Mouse (Mus musculus) lung, postnatal 14 days (tissue): ENCODE data around the gene Immp2l.

ENCODE experiments used
- DNase-seq: peaks from one replicate; pipeline ENCODE4 v3.0.0; 2021

The Immp2l gene

GRCm38 (mm10) chr12:41317431-41317830 is 293.5 kb downstream of the Immp2l start:
- DNase-seq = no peak

DNA sequence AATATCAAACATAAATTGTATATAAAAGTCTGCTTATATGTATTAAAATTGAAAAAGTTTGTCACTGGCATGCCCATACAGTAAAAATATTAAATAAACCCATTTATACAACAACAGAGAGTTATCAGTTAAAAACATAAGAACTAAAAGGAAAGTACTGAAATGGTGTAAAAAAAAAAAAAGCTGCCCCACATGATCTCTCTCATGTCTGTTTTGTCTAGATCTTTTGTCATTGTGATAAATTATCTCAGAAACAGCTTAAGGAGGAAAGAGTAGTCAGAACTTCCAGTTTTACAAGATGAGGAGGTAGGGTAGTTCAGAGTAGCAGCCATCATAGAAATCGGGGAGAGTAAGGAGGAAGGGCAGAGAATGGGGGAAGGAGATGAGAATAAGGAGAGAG is 298.1 kb downstream of the Immp2l start:
- DNase-seq = no peak

DNA sequence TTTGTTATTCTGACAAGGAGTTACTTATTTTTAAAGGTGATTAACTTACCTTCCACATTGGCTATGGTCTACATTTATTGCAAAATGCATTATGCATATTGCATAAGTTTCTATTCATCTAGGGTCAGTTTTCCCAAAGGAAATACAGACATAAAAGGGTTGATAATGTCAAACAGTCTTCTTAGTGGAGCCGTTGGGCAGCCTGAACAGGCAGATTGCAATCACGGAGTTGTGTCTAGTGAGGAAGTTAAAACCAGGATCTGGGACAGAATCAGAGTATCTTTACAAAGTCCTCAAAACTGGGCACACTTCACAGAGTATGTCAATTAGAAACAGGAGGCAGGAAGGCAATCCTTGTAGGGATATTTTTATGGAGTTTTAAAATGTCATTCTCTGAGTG is 300.5 kb downstream of the Immp2l start:
- DNase-seq = no peak

DNA sequence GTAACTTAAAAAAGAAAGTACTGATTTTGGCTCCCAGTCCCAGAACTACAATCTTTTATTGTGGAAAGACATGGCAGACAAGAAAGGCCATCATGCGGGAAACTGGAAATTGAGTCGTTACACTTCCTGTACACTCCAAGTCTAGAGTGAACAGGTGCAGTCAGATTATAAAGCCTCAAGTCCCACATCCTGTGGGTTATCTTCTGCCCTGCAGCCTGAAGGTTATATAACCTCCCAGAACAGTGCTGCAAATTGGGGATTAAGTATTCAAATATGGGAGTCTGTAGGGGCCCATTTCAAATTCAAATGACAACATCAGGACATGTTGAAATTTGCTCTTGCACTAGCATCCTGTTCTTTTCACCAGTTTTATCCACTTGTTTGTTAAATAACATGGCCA is 301.9 kb downstream of the Immp2l start:
- no peak for DNase-seq

GRCm38 (mm10) chr12:41330988-41331671 is 307.2 kb downstream of the Immp2l start:
- DNase-seq = no peak

DNA sequence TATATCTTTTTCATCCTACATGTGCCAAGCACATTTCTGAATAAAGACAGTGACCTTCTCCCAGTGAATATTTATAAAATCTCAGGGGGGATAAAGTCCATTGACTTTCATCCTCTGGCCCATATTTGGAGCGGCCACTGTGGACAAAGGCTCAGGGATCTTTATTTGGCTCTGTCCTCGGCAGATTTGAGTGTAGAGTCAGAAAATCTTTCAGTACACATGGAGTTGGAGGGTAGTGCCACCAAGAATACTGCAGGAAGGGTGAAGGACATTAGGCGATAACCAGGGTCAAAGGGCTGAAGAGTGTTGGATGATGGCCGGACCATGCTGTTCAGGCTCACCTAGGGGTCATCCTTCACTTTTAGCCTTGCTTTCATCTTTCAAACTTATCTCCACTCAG is 321.7 kb downstream of the Immp2l start:
- no peak for DNase-seq

GRCm38 (mm10) chr12:41347494-41347893 is 323.6 kb downstream of the Immp2l start:
- DNase-seq = no peak

DNA sequence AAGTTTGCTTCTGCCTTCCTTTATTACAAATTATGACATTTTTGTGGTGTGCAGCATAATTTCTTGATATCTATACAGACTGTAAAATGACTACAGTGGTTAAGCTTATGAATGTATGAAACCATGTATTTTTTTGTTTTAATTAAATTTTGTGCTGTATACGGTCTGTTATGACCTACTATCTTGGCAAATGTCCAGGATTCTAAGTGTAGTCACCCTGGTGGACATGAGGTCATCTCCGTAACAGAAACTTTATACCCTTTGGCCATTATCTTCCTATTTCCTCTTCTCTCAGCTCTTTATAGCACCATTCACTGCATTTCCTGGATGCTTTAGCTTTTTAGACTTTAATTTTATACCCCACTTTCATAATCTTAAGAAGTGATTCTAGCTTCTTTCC is 325.5 kb downstream of the Immp2l start:
- no peak for DNase-seq

- DNase-seq = no peak
Measured at GRCm38 (mm10) chr12:41349814-41350213, 325.9 kb downstream of the Immp2l start.

DNA sequence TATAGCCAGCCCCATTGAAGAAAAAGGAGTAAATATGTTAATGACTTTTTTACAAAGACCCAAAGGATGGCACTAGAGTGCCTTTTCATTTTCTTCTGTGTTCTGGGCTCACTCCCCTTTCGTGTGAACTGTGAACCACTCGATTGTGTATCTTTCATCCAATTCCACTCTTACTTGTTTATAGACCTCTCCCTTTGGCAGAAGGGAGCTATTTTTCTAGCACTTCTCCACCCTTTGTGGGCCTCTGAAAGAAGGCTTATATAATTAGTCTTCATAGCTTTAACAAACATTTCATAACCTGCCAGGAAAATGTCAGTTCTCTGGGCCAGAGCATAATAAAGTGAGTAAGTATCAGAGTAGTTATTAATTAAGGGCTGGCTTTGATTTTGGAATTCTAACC is 327.4 kb downstream of the Immp2l start:
- no peak for DNase-seq

GRCm38 (mm10) chr12:41354857-41355256 is 331.0 kb downstream of the Immp2l start:
- DNase-seq = no peak

DNA sequence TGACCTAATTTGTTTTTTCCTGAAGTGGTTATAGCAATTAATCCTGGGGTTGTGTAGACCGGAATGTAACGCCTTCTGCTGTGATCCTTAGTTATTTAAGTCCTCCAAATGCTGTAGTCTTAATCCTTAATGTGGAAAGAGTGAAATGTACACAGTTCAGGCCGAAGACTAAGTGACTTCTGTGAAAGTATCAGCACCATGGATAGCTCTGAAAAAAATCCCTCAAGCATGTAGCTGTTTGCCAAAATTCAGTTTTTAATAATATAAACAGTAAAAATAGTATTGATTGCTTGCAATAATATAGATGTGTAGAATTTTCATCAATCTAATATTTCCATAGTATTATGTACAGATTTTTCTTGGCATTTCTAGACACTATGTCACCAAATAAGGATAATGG is 332.1 kb downstream of the Immp2l start:
- DNase-seq = no peak

DNA sequence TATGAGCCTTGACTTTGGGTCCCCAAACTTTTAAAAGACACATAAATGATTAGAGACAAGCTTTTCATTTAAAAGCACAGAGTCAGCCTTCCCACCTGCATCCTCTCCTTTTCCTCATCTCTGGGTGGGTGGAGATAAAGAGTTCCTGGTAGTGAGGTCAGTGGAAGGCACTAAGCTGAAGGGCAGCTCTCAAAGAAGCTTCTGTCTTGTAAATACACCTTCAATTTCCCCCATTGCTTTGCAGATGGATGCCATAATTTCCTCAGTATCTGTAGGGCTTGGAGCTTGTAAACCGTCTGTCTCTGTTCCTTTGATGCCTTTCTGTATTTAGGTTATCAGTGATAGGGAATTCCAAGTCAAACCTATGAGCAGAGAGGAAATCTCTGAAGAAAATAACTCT is 362.8 kb downstream of the Immp2l start:
- DNase-seq = no peak

- DNase-seq = no peak
Measured at GRCm38 (mm10) chr12:41394231-41394630, 370.3 kb downstream of the Immp2l start.

GRCm38 (mm10) chr12:41401136-41401535 is 377.2 kb downstream of the Immp2l start:
- no peak for DNase-seq

GRCm38 (mm10) chr12:41401923-41402322 is 378.0 kb downstream of the Immp2l start:
- no peak for DNase-seq

DNA sequence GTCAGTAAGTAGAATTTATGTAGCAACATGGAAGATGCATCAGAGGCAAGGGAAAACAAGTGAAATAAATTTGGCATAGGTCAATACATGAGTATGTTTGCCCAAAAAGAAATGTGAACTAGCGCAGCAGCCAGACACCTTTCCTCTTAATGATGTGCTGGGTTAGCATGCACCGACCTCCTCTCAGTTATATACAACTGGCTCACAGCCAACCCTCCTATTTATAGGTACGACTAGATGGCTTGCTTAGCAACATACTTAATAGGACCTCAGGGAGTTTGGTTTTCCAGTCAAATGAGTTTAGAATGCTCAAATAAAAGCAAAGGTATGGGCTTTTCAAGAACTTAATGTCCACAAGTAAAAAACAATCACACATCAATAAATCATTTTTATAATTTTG is 385.5 kb downstream of the Immp2l start:
- DNase-seq = no peak

GRCm38 (mm10) chr12:41416635-41417034 is 392.7 kb downstream of the Immp2l start:
- DNase-seq = no peak

GRCm38 (mm10) chr12:41417099-41417498 is 393.2 kb downstream of the Immp2l start:
- DNase-seq = peak; percentile 35

- no peak for DNase-seq
Measured at GRCm38 (mm10) chr12:41417961-41418360, 394.1 kb downstream of the Immp2l start.

DNA sequence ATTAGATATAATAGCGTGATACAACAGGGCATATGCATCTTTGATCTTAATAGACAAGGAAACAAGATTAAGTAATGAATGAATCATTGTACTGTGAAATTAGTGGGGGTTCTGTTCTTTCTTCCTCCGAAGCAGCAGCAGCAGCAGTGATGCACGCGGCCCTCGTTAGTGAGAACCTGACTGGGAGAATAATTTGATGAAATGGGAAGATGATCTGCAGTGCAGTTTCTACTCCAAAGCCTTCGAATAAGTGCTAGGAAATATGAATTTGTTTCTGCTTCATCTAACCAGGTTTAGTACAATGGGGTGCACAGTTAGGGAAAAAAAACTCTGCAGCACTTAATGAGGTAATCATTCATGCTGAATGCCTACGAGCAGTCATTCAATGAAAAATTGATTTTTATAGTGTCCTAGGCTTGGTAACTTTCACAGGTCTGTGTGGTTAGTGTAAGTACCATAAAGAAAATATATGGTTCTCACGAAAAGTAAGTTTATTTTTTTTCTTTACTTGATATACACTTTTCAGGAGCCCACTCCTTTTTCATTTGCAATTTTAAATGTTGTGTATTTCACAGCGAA is 401.3 kb downstream of the Immp2l start:
- no peak for DNase-seq

DNA sequence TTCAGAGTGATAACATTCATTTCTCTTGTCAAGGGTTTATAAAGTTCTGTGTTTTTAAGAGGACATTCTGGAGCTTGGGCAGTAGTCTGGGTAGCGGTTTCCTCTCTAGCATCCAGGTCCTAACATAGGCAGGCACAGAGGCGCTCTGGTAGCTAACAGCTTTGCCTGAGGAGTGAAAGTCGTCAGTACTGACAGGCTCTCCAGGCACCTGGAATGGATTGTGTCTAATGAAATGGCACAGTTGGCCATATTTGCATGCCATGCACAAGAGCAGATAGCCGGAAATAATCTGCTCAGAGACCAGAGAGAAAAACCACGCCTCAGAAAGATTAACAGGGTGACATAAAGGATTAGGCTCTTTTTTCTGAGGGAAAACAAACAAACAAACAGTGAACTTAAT is 403.6 kb downstream of the Immp2l start:
- DNase-seq = no peak

GRCm38 (mm10) chr12:41428806-41429205 is 404.9 kb downstream of the Immp2l start:
- DNase-seq = no peak

- DNase-seq = no peak
Measured at GRCm38 (mm10) chr12:41436206-41436985, 412.5 kb downstream of the Immp2l start.
